Mouse (Mus musculus): ENCODE data around the gene Lrp2. TPM values are rescaled to one million over a fixed set of nuclear protein-coding genes. Genes with fewer than 3 reads are reported as not detected.

The Lrp2 gene
- polyA plus RNA-seq, 1 experiment = 1.5 TPM

- no peaks in the 10 kb centered on the region for H3K4me1 ChIP-seq (ENCODE audit: control insufficient read depth, insufficient read depth, low read length)
- no peak overlapping the region for H3K27ac ChIP-seq (ENCODE audit: insufficient read depth, low read length)
- TF ChIP-seq POLR2A (IDR thresholded peaks at IDR 0.05; ENCODE audit: low read depth, low read length) = no peak
- TF ChIP-seq CTCF (IDR thresholded peaks at IDR 0.05; ENCODE audit: borderline replicate concordance, insufficient read depth, low read length) = 0 out of 2 replicates have a peak, but pooled peaks have one; percentile 7
- no peak overlapping the region for H3K4me3 ChIP-seq (ENCODE audit: insufficient read depth, low read length)
Measured at GRCm38 (mm10) chr2:69428116-69428515, 157.7 kb downstream of the Lrp2 start.

GRCm38 (mm10) chr2:69427141-69427540 lies 158.7 kb downstream of the Lrp2 start:
- no peaks in the 10 kb centered on the region for H3K4me1 ChIP-seq (ENCODE audit: control insufficient read depth, insufficient read depth, low read length)
- no peak for TF ChIP-seq CTCF (IDR thresholded peaks at IDR 0.05; ENCODE audit: borderline replicate concordance, insufficient read depth, low read length)
- TF ChIP-seq POLR2A (IDR thresholded peaks at IDR 0.05; ENCODE audit: low read depth, low read length) = no peak
- H3K4me3 ChIP-seq (ENCODE audit: insufficient read depth, low read length) = no peak overlapping the region
- no peak overlapping the region for H3K27ac ChIP-seq (ENCODE audit: insufficient read depth, low read length)

GRCm38 (mm10) chr2:69426081-69426480 lies 159.8 kb downstream of the Lrp2 start:
- H3K4me1 ChIP-seq (ENCODE audit: control insufficient read depth, insufficient read depth, low read length) = 0 out of 2 replicates have a peak, but pooled peaks cover 2% of the 10 kb centered on the region
- no peak overlapping the region for H3K4me3 ChIP-seq (ENCODE audit: insufficient read depth, low read length)
- H3K27ac ChIP-seq (ENCODE audit: insufficient read depth, low read length) = no peak overlapping the region
- TF ChIP-seq CTCF (IDR thresholded peaks at IDR 0.05; ENCODE audit: borderline replicate concordance, insufficient read depth, low read length) (no peak), POLR2A (IDR thresholded peaks at IDR 0.05; ENCODE audit: low read depth, low read length) (no peak)

GRCm38 (mm10) chr2:69424829-69425228 lies 161.0 kb downstream of the Lrp2 start:
- no peak overlapping the region for H3K27ac ChIP-seq (ENCODE audit: insufficient read depth, low read length)
- TF ChIP-seq CTCF (IDR thresholded peaks at IDR 0.05; ENCODE audit: borderline replicate concordance, insufficient read depth, low read length) = no peak
- TF ChIP-seq POLR2A (IDR thresholded peaks at IDR 0.05; ENCODE audit: low read depth, low read length) = no peak
- H3K4me3 ChIP-seq (ENCODE audit: insufficient read depth, low read length) = no peak overlapping the region
- 0 out of 2 replicates have a peak, but pooled peaks cover 2% of the 10 kb centered on the region for H3K4me1 ChIP-seq (ENCODE audit: control insufficient read depth, insufficient read depth, low read length)

GRCm38 (mm10) chr2:69418294-69418881 lies 167.5 kb downstream of the Lrp2 start:
- TF ChIP-seq POLR2A (IDR thresholded peaks at IDR 0.05; ENCODE audit: low read depth, low read length) (no peak), CTCF (IDR thresholded peaks at IDR 0.05; ENCODE audit: borderline replicate concordance, insufficient read depth, low read length) (no peak)
- H3K27ac ChIP-seq (ENCODE audit: insufficient read depth, low read length) = no peak overlapping the region
- H3K4me3 ChIP-seq (ENCODE audit: insufficient read depth, low read length) = no peak overlapping the region
- H3K4me1 ChIP-seq (ENCODE audit: control insufficient read depth, insufficient read depth, low read length) = 0 out of 2 replicates have a peak, but pooled peaks cover 2% of the 10 kb centered on the region

GRCm38 (mm10) chr2:69415070-69415469 lies 170.8 kb downstream of the Lrp2 start:
- no peaks in the 10 kb centered on the region for H3K4me1 ChIP-seq (ENCODE audit: control insufficient read depth, insufficient read depth, low read length)
- no peak overlapping the region for H3K27ac ChIP-seq (ENCODE audit: insufficient read depth, low read length)
- TF ChIP-seq POLR2A (IDR thresholded peaks at IDR 0.05; ENCODE audit: low read depth, low read length) (no peak), CTCF (IDR thresholded peaks at IDR 0.05; ENCODE audit: borderline replicate concordance, insufficient read depth, low read length) (no peak)

GRCm38 (mm10) chr2:69414539-69414938 lies 171.3 kb downstream of the Lrp2 start:
- no peak overlapping the region for H3K27ac ChIP-seq (ENCODE audit: insufficient read depth, low read length)
- TF ChIP-seq POLR2A (IDR thresholded peaks at IDR 0.05; ENCODE audit: low read depth, low read length) = no peak
- no peak for TF ChIP-seq CTCF (IDR thresholded peaks at IDR 0.05; ENCODE audit: borderline replicate concordance, insufficient read depth, low read length)
- no peak overlapping the region for H3K4me3 ChIP-seq (ENCODE audit: insufficient read depth, low read length)
- H3K4me1 ChIP-seq (ENCODE audit: control insufficient read depth, insufficient read depth, low read length) = no peaks in the 10 kb centered on the region

More at GRCm38 (mm10) chr2:69415070-69415469, 170.8 kb downstream of the Lrp2 start:
- no peak overlapping the region for H3K4me3 ChIP-seq (ENCODE audit: insufficient read depth, low read length)

GRCm38 (mm10) chr2:69405692-69406091 lies 180.2 kb downstream of the Lrp2 start:
- Histone ChIP-seq H3K27ac (ENCODE audit: insufficient read depth, low read length) (0 out of 2 replicates have a peak overlapping the region, but pooled peaks have one; percentile 13), H3K4me1 (ENCODE audit: control insufficient read depth, insufficient read depth, low read length) (peaks cover 12% of the 10 kb centered on the region; the same call in 1 of the 2 replicates), H3K4me3 (ENCODE audit: insufficient read depth, low read length) (no peak overlapping the region)
- no peak for TF ChIP-seq CTCF (IDR thresholded peaks at IDR 0.05; ENCODE audit: borderline replicate concordance, insufficient read depth, low read length)
- no peak for TF ChIP-seq POLR2A (IDR thresholded peaks at IDR 0.05; ENCODE audit: low read depth, low read length)

GRCm38 (mm10) chr2:69402309-69402708 lies 183.6 kb downstream of the Lrp2 start:
- H3K27ac ChIP-seq (ENCODE audit: insufficient read depth, low read length) = no peak overlapping the region
- peaks cover 22% of the 10 kb centered on the region; the same call in 1 of the 2 replicates for H3K4me1 ChIP-seq (ENCODE audit: control insufficient read depth, insufficient read depth, low read length)
- no peak overlapping the region for H3K4me3 ChIP-seq (ENCODE audit: insufficient read depth, low read length)
- TF ChIP-seq CTCF (IDR thresholded peaks at IDR 0.05; ENCODE audit: borderline replicate concordance, insufficient read depth, low read length) (no peak), POLR2A (IDR thresholded peaks at IDR 0.05; ENCODE audit: low read depth, low read length) (no peak)

- TF ChIP-seq CTCF (IDR thresholded peaks at IDR 0.05; ENCODE audit: borderline replicate concordance, insufficient read depth, low read length) = no peak
- TF ChIP-seq POLR2A (IDR thresholded peaks at IDR 0.05; ENCODE audit: low read depth, low read length) = no peak
- H3K27ac ChIP-seq (ENCODE audit: insufficient read depth, low read length) = peak overlapping the region; percentile 91
- peaks cover 22% of the 10 kb centered on the region; the same call in 1 of the 2 replicates for H3K4me1 ChIP-seq (ENCODE audit: control insufficient read depth, insufficient read depth, low read length)
- H3K4me3 ChIP-seq (ENCODE audit: insufficient read depth, low read length) = no peak overlapping the region
Measured at GRCm38 (mm10) chr2:69401891-69402290, 184.0 kb downstream of the Lrp2 start.

Data from embryonic fibroblast, embryonic 13.5 days (primary cell).